Mouse (Mus musculus) heart, postnatal 0 days (tissue): ENCODE measurements around the gene Ift52.

Source experiments
- CTCF ChIP-seq: IDR thresholded peaks from 2 replicates; pipeline ENCODE4 v1.5.1; 2016; ENCODE audit warnings: antibody characterized with exemption, control low read depth, low read depth
- EP300 ChIP-seq: IDR thresholded peaks from 2 replicates; pipeline ENCODE4 v1.6.1; 2016; ENCODE audit warnings: antibody characterized with exemption, low read depth

DNA sequence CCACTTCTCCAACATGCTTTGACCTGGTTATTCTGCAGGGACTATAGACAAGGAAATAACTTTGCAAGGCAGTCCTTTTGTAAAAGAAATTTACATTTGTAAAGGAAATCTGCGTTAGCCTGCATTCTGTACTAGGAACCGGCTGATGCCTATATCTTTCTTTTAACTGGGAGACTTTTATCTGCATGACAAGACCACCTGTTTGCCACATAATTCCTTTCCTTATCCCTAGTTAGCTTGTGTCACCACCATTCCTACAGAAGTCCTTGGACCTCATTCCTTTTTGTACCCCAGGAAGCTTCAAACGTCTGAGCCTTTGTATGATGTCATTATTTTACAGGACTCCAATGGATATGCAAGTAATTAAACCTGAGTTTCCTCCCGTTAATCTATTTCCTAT is 35.7 kb downstream of the Ift52 start:
- no peak for TF ChIP-seq CTCF
- no peak for TF ChIP-seq EP300
